Mouse (Mus musculus): ENCODE measurements at regions not wholly inside any gene's neighbourhood (a gene's known extent, or its start where the extent isn't known, plus 50 kb on each side); places are given as distances from the start of the nearest gene placed in this dataset.

DNA sequence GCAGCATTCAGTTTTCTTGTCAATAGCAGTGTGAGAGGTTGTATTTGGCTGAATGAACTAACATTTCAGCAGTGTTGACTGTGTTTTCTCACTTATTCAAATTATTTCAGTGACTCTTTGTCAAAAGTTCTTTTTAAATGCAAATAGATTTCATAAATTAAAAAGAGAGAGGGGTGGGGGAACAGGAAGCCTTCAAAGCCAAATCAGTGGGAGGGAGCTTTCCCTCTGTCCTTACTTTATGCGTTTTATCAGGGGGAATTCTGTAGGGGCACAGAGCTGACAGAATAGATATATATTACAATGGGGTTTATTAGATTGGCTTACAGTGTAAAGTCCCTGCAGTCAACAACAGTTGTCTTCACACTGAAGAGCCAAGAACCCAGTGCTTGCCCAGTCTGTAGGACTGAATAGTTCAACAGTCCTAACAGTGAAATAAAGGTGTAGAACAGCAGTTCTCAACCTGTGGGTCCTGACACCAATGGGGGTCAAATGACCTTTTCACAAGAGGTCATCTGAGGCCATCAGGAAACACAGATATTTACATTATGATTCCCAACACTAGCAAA is 479.5 kb upstream of the Arpp21 start:
- H3K9ac ChIP-seq, result no peak overlapping the region
- 10% methylated on average over 1 of the region's 1 CpGs for WGBS
- H3K4me2 ChIP-seq, result no peak overlapping the region
- H3K4me1 ChIP-seq, result peaks cover 9% of the 10 kb centered on the region; the same call in 1 of the 2 replicates
- no peaks in the 10 kb centered on the region for H3K9me3 ChIP-seq (replicated peaks)
- H3K36me3 ChIP-seq (ENCODE audit: poor library complexity, severe bottlenecking), result no peaks in the 10 kb centered on the region
- no peaks in the 10 kb centered on the region for H3K27me3 ChIP-seq
- no peak overlapping the region for H3K4me3 ChIP-seq
- peak; percentile 63 for ATAC-seq
- H3K27ac ChIP-seq, result no peak overlapping the region

DNA sequence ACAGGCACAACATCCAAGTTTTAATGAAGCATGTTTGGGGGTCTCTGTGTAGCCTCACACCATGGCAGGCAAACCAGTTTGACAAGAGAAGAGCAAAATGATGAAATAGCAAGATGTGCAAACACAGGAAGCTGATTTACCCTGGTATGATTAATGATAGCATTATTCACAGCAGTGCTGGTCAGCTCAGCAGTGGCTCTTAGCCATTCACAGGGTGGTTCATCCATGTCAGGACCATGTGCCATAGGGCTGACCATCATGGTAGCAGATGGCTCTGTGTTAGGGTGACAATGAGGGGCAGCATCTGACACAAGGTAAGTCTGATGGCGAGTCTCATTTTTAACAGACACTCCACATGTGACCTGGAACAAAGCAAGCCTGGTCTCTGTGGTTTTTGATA is 443.1 kb upstream of the Arpp21 start:
- H3K9ac ChIP-seq, result no peak overlapping the region
- no peaks in the 10 kb centered on the region for H3K36me3 ChIP-seq (ENCODE audit: poor library complexity, severe bottlenecking)
- no peak overlapping the region for H3K27ac ChIP-seq
- no peaks in the 10 kb centered on the region for H3K4me1 ChIP-seq
- no peak overlapping the region for H3K4me3 ChIP-seq
- no peaks in the 10 kb centered on the region for H3K27me3 ChIP-seq
- no peak for ATAC-seq
- H3K4me2 ChIP-seq, result no peak overlapping the region
- WGBS, result 70% methylated on average over 1 of the region's 1 CpGs
- no peaks in the 10 kb centered on the region for H3K9me3 ChIP-seq (replicated peaks)

DNA sequence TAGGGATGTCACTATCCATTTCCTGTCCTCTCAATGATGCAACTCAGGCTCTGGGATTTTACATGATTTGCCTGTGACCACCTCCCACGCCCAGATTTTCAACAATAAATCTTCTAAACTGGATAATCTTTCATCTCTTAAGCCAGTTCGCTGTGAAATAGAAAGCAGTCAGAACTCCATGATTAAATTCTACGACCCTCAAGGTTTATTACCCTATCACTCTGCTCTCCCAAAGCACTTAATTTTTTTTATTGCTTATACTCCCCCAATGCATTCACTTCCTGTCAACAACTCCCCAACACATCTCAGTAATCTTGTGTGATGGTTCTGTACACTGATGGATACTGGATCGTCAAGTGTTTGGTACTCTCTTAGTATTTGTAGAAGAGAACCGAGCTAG is 439.5 kb upstream of the Arpp21 start:
- H3K4me2 ChIP-seq, result no peak overlapping the region
- 87% methylated on average over 5 of the region's 5 CpGs for WGBS
- no peak for ATAC-seq

More for the DNA sequence above, 439.5 kb upstream of the Arpp21 start:
- H3K4me3 ChIP-seq, result no peak overlapping the region
- H3K4me1 ChIP-seq, result no peaks in the 10 kb centered on the region
- H3K36me3 ChIP-seq (ENCODE audit: poor library complexity, severe bottlenecking), result no peaks in the 10 kb centered on the region
- no peaks in the 10 kb centered on the region for H3K9me3 ChIP-seq (replicated peaks)
- no peak overlapping the region for H3K27ac ChIP-seq
- H3K9ac ChIP-seq, result no peak overlapping the region
- no peaks in the 10 kb centered on the region for H3K27me3 ChIP-seq

All from forebrain, embryonic 13.5 days (tissue).